Mouse (Mus musculus) colon, adult 2 months (tissue): Measurements from ENCODE around the gene Ctcfl. TPM values are rescaled to one million over a fixed set of nuclear protein-coding genes. Genes with fewer than 3 reads are reported as not detected.

Experiments used
- polyA plus RNA-seq: library from polyadenylated mRNA; depleted of rRNA; stranded (reverse); fragments of >200 nt; gene quantifications from 2 replicates; pipeline ENCODE4 v1.2.3, GENCODE M21; 2012; rRNA removed

The Ctcfl gene
- polyA plus RNA-seq = 0.15 and 0.29 TPM in 2 replicates

DNA sequence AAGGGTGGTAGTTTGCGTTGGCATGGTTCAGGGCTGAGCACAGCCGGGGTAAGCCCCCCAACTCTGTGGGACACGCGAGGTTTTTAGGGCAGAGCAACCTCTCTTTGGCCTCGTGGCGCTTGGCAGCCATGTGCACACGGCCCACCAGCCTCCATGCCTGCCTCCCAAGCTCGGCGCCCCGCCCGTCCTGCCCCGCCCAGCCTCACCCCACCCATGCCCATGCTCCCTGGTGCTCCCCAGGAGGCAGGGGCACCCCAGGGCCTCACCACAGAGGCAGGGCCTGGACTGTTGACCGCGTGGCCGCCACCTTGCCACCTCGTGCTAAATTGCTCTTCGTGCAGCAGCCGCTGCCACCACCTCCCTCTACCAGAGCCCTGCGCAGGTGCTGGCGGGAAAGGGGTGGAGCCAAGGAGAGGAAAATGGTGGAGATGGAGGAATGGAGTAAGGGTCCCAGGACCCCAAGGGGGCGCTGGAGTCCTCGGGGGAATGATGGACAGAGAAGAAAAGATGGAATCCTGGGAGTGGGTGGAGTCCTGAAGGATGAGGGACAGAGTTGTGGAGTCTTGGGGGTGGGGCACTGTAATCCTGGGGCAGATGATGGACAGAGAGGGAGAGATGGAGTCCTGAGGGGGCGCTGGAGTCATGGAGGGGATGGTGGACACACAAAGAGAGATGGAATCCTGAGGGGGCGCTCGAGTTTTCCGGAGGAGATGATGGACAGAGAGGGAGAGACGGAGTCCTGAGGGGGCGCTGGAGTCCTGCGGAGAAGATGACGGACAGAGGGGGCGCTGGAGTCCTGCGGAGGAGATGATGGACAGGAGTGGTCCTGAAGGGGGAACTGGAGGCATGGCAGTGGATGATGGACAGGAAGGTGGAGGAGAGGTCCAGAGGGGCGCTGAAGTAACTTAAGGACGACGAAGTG, at the start of gene Ctcfl:
TSS of gene Ctcfl (minus strand) at position 503 of the 922 bp plus-strand sequence.

DNA sequence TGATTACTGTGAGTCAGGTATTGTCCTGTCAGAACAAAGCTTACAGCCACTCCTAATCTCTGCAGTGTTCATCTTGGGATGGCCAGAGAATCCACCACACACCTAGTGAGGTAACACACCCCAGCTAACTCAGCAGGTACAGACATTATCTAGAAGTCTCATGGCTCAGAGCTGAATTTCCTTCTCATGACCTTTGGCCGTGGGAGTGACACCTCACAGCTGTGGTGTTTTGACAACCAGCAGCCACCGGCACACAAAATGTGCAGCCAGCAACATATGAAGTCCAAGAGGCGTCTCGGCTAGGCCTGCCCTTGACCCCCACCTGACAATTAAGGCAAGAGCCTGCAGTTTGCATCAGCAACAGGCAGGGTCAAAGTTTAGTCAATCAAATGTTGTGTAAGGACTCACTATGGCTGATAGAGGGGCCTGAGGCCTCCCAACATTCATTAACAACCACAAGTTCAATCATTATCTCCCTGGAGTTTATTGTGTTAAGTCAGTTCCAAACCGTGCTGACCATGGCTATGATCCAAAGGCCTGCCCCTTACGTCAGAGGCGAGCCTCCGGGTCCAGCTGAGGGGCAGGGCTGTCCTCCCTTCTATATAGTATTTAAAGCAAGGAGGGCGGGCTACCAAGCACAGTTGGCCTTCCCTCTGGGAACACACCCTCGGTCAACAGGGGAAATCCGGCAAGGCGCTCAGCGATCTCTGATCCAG, 33.3 kb upstream of the Ctcfl start, which contains the start of gene Pck1:
TSS of gene Pck1 (plus strand) at position 613 of the 716 bp plus-strand sequence.

Other genes starting within 250 kb of the Ctcfl start
- gene Bmp7, start 179.2 kb downstream of the Ctcfl start, polyA plus RNA-seq = 18.1 and 18.6 TPM in 2 replicates
- gene Spo11, start 141.8 kb downstream of the Ctcfl start, polyA plus RNA-seq = 0.16 and 0.73 TPM in 2 replicates
- gene Rae1, start 119.4 kb downstream of the Ctcfl start, polyA plus RNA-seq = 42.1 and 48.5 TPM in 2 replicates
- gene Rbm38, start 99.0 kb downstream of the Ctcfl start, polyA plus RNA-seq = 105 and 106 TPM in 2 replicates
- gene Pck1, start 33.5 kb upstream of the Ctcfl start, polyA plus RNA-seq = 46.5 and 73.1 TPM in 2 replicates
- 16.3 and 16.4 TPM in 2 replicates for gene Zbp1, start 99.4 kb upstream of the Ctcfl start, polyA plus RNA-seq
- gene Pmepa1, start 157.0 kb upstream of the Ctcfl start, polyA plus RNA-seq = 104 and 123 TPM in 2 replicates